Mouse (Mus musculus) forebrain, embryonic 16.5 days (tissue): ENCODE measurements around the gene Trim63. TPM values are rescaled to one million over a fixed set of nuclear protein-coding genes. Genes with fewer than 3 reads are reported as not detected.
"Not testable (repeated sequence)": the region's sequence is repeated elsewhere in the genome, so short reads cannot be mapped to it uniquely, and the experiment has no call there.

Experiments
- ATAC-seq: fragments of 200-750 bp; cut with Nextera tagmentation; 2 replicates; pipeline ENCODE4 v1.8.0; 2017; ENCODE audit warnings: mild to moderate bottlenecking, moderate library complexity
- H3K27ac ChIP-seq: fragments of 300-500 bp; sonication (generic); 2 replicates; pipeline ENCODE4 v1.5.1; 2014; ENCODE audit warnings: low read length, control low read depth
- H3K27me3 ChIP-seq: fragments of 300-500 bp; sonication (generic); replicated peaks from 2 replicates; pipeline ENCODE4 v1.6.1; 2014; ENCODE audit warnings: low read length; ENCODE audit not compliant: control insufficient read depth, insufficient read depth
- H3K36me3 ChIP-seq: fragments of 300-500 bp; sonication (generic); 2 replicates; pipeline ENCODE4 v1.6.1; 2014; ENCODE audit not compliant: control insufficient read depth, insufficient read depth
- H3K4me1 ChIP-seq: fragments of 300-500 bp; sonication (generic); replicated peaks from 2 replicates; pipeline ENCODE4 v1.6.1; 2014; ENCODE audit warnings: low read length; ENCODE audit not compliant: control insufficient read depth, insufficient read depth
- H3K4me2 ChIP-seq: fragments of 300-500 bp; sonication (generic); 2 replicates; pipeline ENCODE4 v1.6.1; 2014; ENCODE audit warnings: mild to moderate bottlenecking, low read length, control low read depth
- H3K4me3 ChIP-seq: fragments of 300-500 bp; sonication (generic); replicated peaks from 2 replicates; pipeline ENCODE4 v1.5.1; 2014; ENCODE audit warnings: mild to moderate bottlenecking, low read length, control low read depth
- H3K9ac ChIP-seq: fragments of 300-500 bp; sonication (generic); replicated peaks from 2 replicates; pipeline ENCODE4 v1.6.1; 2014; ENCODE audit warnings: low read depth, low read length, control low read depth
- H3K9me3 ChIP-seq: fragments of 300-500 bp; sonication (generic); 2 replicates; pipeline ENCODE4 v1.6.1; 2016; ENCODE audit warnings: low read length; ENCODE audit not compliant: control insufficient read depth
- WGBS: fragments of 180-500 bp; shearing (Covaris S2); extraction: QIAGEN DNeasy Blood & Tissue Kit; methylation state at CpG from one replicate; pipeline ENCODE4 v1.1.7; 2014; 5-methylcytosine and 5-hydroxymethylcytosine counted together
- polyA plus RNA-seq: library from polyadenylated mRNA; unstranded; fragments of >200 nt; fragmentation: Nextera tagmentation; extraction: Ambion mirVana; gene quantifications from 2 replicates; pipeline ENCODE4 v1.2.1, GENCODE M21; 2015

Gene Trim63
- 0.15 and 0.26 TPM in 2 replicates for polyA plus RNA-seq

- H3K4me3 ChIP-seq: no peak within 1 kb of the TSS
These were observed at the start of gene Trim63 for GRCm38 (mm10) chr4:134314876-134315275. Gene Trim63 (plus strand): TSS chr4:134315120.

GRCm38 (mm10) chr4:134265860-134266585, 48.9 kb upstream of the Trim63 start:
- Histone ChIP-seq H3K4me1 (no peaks in the 10 kb centered on the region), H3K27ac (no peak overlapping the region), H3K4me2 (no peak overlapping the region), H3K9ac (no peak overlapping the region), H3K27me3 (no peaks in the 10 kb centered on the region), H3K4me3 (no peak overlapping the region), H3K9me3 (no peaks in the 10 kb centered on the region), H3K36me3 (no peaks in the 10 kb centered on the region)
- 70% methylated on average over 9 of the region's 9 CpGs for WGBS
- no peak for ATAC-seq

More at GRCm38 (mm10) chr4:134314876-134315275, at the start of gene Trim63:
- Histone ChIP-seq H3K36me3 (no peaks in the 10 kb centered on the region), H3K9ac (no peak within 1 kb of the TSS), H3K9me3 (0 out of 2 replicates have a peak, but pooled peaks cover 3% of the 10 kb centered on the region), H3K27me3 (no peaks in the 10 kb centered on the region), H3K4me2 (no peak within 1 kb of the TSS), H3K4me1 (no peaks in the 10 kb centered on the region), H3K27ac (no peak within 1 kb of the TSS)
- 48% methylated on average over 11 of the region's 11 CpGs for WGBS
- no peak for ATAC-seq

- H3K4me3 ChIP-seq: no peak overlapping the region
- H3K9ac ChIP-seq: no peak overlapping the region
- no peak overlapping the region for H3K4me2 ChIP-seq
- no peak overlapping the region for H3K27ac ChIP-seq
- H3K27me3 ChIP-seq: no peaks in the 10 kb centered on the region
- ATAC-seq: no peak
- no peaks in the 10 kb centered on the region for H3K36me3 ChIP-seq
- no peaks in the 10 kb centered on the region for H3K4me1 ChIP-seq
- whole genome bisulfite sequencing: 84% methylated on average over 19 of the region's 19 CpGs
- H3K9me3 ChIP-seq: no peaks in the 10 kb centered on the region
These were observed 46.7 kb upstream of the Trim63 start for GRCm38 (mm10) chr4:134268102-134268655.

DNA sequence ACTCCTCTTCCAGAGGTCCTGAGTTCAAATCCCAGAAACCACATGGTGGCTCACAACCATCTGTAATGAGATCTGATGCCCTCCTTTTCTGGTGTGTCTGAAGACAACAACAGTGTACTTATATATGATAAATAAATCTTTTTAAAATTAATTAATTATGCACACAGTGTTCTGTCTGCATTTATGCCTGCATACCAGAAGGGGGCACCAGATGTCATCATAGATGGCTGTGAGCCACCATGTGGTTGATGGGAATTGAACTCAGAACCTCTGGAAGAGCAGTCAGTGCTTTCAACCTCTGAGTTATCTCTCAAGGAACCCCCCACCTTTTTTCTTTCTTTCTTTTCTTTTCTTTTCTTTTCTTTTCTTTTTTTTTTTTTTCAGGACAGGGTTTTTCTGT, 45.3 kb upstream of the Trim63 start:
- not testable (repeated sequence) for H3K9me3 ChIP-seq, H3K27me3 ChIP-seq, ATAC-seq, H3K36me3 ChIP-seq, H3K27ac ChIP-seq, H3K4me1 ChIP-seq, H3K9ac ChIP-seq, H3K4me2 ChIP-seq, H3K4me3 ChIP-seq

- no peak overlapping the region for H3K4me2 ChIP-seq
- H3K9ac ChIP-seq: no peak overlapping the region
- no peaks in the 10 kb centered on the region for H3K27me3 ChIP-seq
- H3K4me3 ChIP-seq: no peak overlapping the region
- 83% methylated on average over 7 of the region's 7 CpGs for WGBS
- ATAC-seq: no peak
- no peaks in the 10 kb centered on the region for H3K4me1 ChIP-seq
- peaks cover 8% of the 10 kb centered on the region for H3K36me3 ChIP-seq
- no peak overlapping the region for H3K27ac ChIP-seq
- H3K9me3 ChIP-seq: no peaks in the 10 kb centered on the region
These were observed 42.9 kb upstream of the Trim63 start for GRCm38 (mm10) chr4:134271979-134272378.

DNA sequence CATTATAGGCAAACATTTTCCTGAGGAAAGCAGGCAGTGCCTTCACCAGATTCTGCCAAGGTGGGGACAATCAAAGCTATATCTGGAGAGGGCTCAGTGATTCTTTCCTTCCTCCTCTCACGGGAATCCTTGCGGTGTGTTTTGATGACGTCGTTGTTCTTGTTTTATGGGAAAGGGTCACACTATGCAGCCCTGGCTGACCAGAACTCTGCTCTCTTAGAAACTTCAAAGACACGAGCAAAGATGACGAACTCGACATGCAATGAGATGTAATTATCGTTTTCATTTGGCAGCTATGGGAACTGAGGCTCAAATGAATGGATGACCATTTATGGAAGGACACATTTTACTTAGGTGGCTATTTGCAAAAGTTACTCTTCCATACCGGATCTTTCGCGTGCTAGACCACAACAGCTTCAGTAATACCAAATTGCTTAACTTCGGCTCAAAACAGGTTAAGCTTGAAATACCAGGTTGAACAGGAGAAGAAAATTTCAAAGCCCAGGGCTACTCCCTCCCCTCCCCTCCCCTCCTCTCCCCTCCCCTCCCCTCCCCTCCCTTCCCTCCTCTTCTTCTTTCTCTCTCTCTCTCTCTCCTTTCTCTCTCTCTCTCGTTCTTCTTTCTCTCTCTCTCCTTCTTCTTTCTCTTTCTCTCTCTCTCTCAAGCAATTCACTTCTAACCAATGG, 42.0 kb upstream of the Trim63 start:
- H3K9me3 ChIP-seq: no peaks in the 10 kb centered on the region
- WGBS: 34% methylated on average over 12 of the region's 13 CpGs
- H3K4me3 ChIP-seq: no peak overlapping the region
- no peak overlapping the region for H3K9ac ChIP-seq
- H3K4me2 ChIP-seq: no peak overlapping the region
- ATAC-seq: no peak
- no peaks in the 10 kb centered on the region for H3K27me3 ChIP-seq
- no peaks in the 10 kb centered on the region for H3K4me1 ChIP-seq
- H3K27ac ChIP-seq: no peak overlapping the region
- H3K36me3 ChIP-seq: peaks cover 16% of the 10 kb centered on the region

- 9% methylated on average over 14 of the region's 14 CpGs for WGBS
These were observed 41.2 kb upstream of the Trim63 start for GRCm38 (mm10) chr4:134273417-134274345.

GRCm38 (mm10) chr4:134284942-134285341, 30.0 kb upstream of the Trim63 start:
- H3K36me3 ChIP-seq: peaks cover 16% of the 10 kb centered on the region
- no peak overlapping the region for H3K4me3 ChIP-seq
- no peak overlapping the region for H3K4me2 ChIP-seq
- no peak for ATAC-seq
- WGBS: 94% methylated on average over 2 of the region's 2 CpGs
- no peak overlapping the region for H3K9ac ChIP-seq
- no peak overlapping the region for H3K27ac ChIP-seq
- peaks cover 18% of the 10 kb centered on the region for H3K4me1 ChIP-seq
- no peaks in the 10 kb centered on the region for H3K9me3 ChIP-seq
- H3K27me3 ChIP-seq: no peaks in the 10 kb centered on the region

More at GRCm38 (mm10) chr4:134273417-134274345, 41.2 kb upstream of the Trim63 start:
- Histone ChIP-seq H3K27ac (no peak overlapping the region), H3K4me1 (no peaks in the 10 kb centered on the region), H3K9ac (no peak overlapping the region), H3K27me3 (no peaks in the 10 kb centered on the region), H3K4me2 (no peak overlapping the region), H3K9me3 (no peaks in the 10 kb centered on the region), H3K4me3 (no peak overlapping the region), H3K36me3 (peaks cover 22% of the 10 kb centered on the region)
- ATAC-seq: no peak
